10 mouse cellular contexts compared by ENCODE assay signal in the genomic region with DNA sequence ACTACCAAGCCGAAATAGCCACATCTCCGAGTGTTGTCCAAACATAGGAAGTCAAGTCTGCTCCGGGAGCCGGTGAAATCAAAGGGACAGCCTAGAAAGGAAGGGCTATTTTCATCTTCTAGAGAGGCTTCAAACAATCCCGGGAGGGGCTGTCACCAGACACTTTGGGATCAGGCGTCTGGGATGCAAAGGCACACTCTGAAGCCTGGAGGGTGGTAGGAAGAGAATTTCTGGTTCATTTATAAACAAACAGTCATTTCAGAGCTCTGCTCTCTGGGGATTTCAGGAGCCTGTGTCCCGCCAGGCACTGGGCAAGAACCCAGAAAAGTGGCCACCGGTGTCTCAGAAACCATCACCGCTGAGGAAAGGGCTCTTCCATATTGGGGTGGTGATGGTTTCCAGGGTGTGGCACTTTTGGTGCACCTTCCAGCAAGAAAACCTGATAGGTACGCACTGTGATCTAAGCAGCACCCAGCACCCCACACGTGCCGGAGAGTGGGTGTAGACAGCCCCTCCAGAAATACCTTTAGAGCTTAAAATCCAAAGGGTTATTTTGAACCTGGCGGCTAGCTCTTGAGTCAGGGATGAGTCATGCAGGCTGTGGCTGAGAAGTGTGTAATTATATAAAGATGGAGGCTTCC. TPM values are rescaled to one million over a fixed set of nuclear protein-coding genes. Genes with fewer than 3 reads are reported as not detected.
DNase-seq lines count a peak whose midpoint lies in the region; ATAC-seq and TF ChIP-seq lines count a peak whose summit lies in the region.
"Had no signal": no experiment of that assay in that cellular context is flagged by ENCODE, and none has a peak within 500 bp of the region (broad histone marks: within the 10 kb centered on the region; RNA-seq: fewer than 3 reads in every experiment).

No protein-coding gene starts in this region.

- intact Hi-C loops in gastrocnemius, adult 2 months (cut with DNase I), result no loop called here

- H3K9ac ChIP-seq in heart, postnatal 0 days (replicated peaks; ENCODE audit: low read depth, low read length), result no peak overlapping the region
- no peak overlapping the region for H3K9ac ChIP-seq in lung, embryonic 15.5 days
- H3K9ac ChIP-seq in liver, embryonic 12.5 days, result no peak overlapping the region

- no peak overlapping the region for H3K4me2 ChIP-seq in heart, postnatal 0 days (ENCODE audit: low read depth, low read length)
- H3K4me2 ChIP-seq in lung, embryonic 15.5 days, result no peak overlapping the region
- no peak overlapping the region for H3K4me2 ChIP-seq in liver, embryonic 12.5 days

- DNase-seq in gastrocnemius, adult 2 months, result no peak
- no peak for DNase-seq in gastrocnemius, postnatal 10 days
- peak; percentile 76 for DNase-seq in 3134 (ENCODE audit: extremely low read depth, insufficient read length, low spot score)
- DNase-seq in heart, postnatal 0 days (ENCODE audit: low spot score), result peak; percentile 44
- DNase-seq in urinary bladder, postnatal 4 days (ENCODE audit: low spot score in 2 of 2), result no peak
- DNase-seq: gastrocnemius, postnatal 36 days had no signal

- no peak for TF ChIP-seq CTCF in gastrocnemius, adult 2 months (IDR thresholded peaks at IDR 0.05)
- TF ChIP-seq CTCF in heart, postnatal 0 days (IDR thresholded peaks at IDR 0.05; ENCODE audit: low read depth), result no peak

- H3K4me3 ChIP-seq in gastrocnemius, adult 2 months, result no peak overlapping the region
- no peak overlapping the region for H3K4me3 ChIP-seq in heart, postnatal 0 days (ENCODE audit: low read depth, low read length)
- no peak overlapping the region for H3K4me3 ChIP-seq in lung, embryonic 15.5 days
- no peak overlapping the region for H3K4me3 ChIP-seq in liver, embryonic 12.5 days

- H3K9me3 ChIP-seq in heart, postnatal 0 days (replicated peaks; ENCODE audit: control insufficient read depth, low read length), result no peaks in the 10 kb centered on the region
- H3K9me3 ChIP-seq in lung, embryonic 15.5 days, result no peaks in the 10 kb centered on the region
- H3K9me3 ChIP-seq in liver, embryonic 12.5 days (replicated peaks), result no peaks in the 10 kb centered on the region

- TF ChIP-seq EP300 in heart, postnatal 0 days (IDR thresholded peaks at IDR 0.05; ENCODE audit: low read depth), result no peak

- no peaks in the 10 kb centered on the region for H3K36me3 ChIP-seq in heart, postnatal 0 days (replicated peaks; ENCODE audit: control insufficient read depth, insufficient read depth, low read length)
- no peaks in the 10 kb centered on the region for H3K36me3 ChIP-seq in lung, embryonic 15.5 days
- no peaks in the 10 kb centered on the region for H3K36me3 ChIP-seq in liver, embryonic 12.5 days

- peaks cover 32% of the 10 kb centered on the region for H3K4me1 ChIP-seq in heart, postnatal 0 days (ENCODE audit: control insufficient read depth, insufficient read depth)
- H3K4me1 ChIP-seq in lung, embryonic 15.5 days, result peaks cover 37% of the 10 kb centered on the region
- peaks cover 11% of the 10 kb centered on the region; the same call in 1 of the 2 replicates for H3K4me1 ChIP-seq in liver, embryonic 12.5 days

- H3K27ac ChIP-seq in gastrocnemius, adult 2 months, result peak overlapping the region; percentile 68
- H3K27ac ChIP-seq in heart, postnatal 0 days (ENCODE audit: low read depth), result 0 out of 2 replicates have a peak overlapping the region, but pooled peaks have one; percentile 40
- peak overlapping the region; percentile 75 for H3K27ac ChIP-seq in lung, embryonic 15.5 days
- no peak overlapping the region for H3K27ac ChIP-seq in liver, embryonic 12.5 days

- no peaks in the 10 kb centered on the region for H3K27me3 ChIP-seq in heart, postnatal 0 days (ENCODE audit: control insufficient read depth, insufficient read depth, low read length)
- H3K27me3 ChIP-seq in lung, embryonic 15.5 days, result no peaks in the 10 kb centered on the region
- peaks cover 13% of the 10 kb centered on the region for H3K27me3 ChIP-seq in liver, embryonic 12.5 days (replicated peaks)

- peak; percentile 29; the same call in 1 of the 2 replicates for ATAC-seq in heart, postnatal 0 days (ENCODE audit: insufficient read depth, low read depth)
- ATAC-seq in lung, embryonic 15.5 days (ENCODE audit: borderline replicate concordance, extremely low read depth, low FRiP score, low TSS enrichment), result peak; percentile 58
- ATAC-seq in megakaryocyte progenitor cell, adult 5-6 weeks (replicated peaks; ENCODE audit: poor library complexity), result no peak
- ATAC-seq in liver, embryonic 12.5 days, result no peak

- 16% methylated on average over 13 of the region's 13 CpGs for WGBS in heart, postnatal 0 days
- WGBS in lung, embryonic 15.5 days, result 28% methylated on average over 13 of the region's 13 CpGs
- WGBS in liver, embryonic 12.5 days (ENCODE audit: insufficient replicate concordance), result 43% methylated on average over 13 of the region's 13 CpGs

RNA-seq across cellular contexts. Expression of gene Adamtsl2, which starts 17.3 kb away (rescaled TPM):
- total RNA-seq in gastrocnemius, adult 2 months (2021), result 1 to 10 TPM; 2.9 to 9.8 TPM
- 1 to 10 TPM; 3.1 to 4.8 TPM for total RNA-seq in gastrocnemius, postnatal 10 days (2021)
- 17.7 and 21.9 TPM in 2 replicates for total RNA-seq in heart, postnatal 0 days (2014; rRNA removed; ENCODE audit: low replicate concordance)
- polyA plus RNA-seq in heart, postnatal 0 days (2015; fragmentation: Nextera tagmentation; extraction: Ambion mirVana), result 7.2 and 7.7 TPM in 2 replicates
- polyA plus RNA-seq in lung, embryonic 15.5 days (2015; fragmentation: Nextera tagmentation; extraction: Ambion mirVana), result 20.5 and 27.4 TPM in 2 replicates
- not detected in 2 replicates for total RNA-seq in megakaryocyte progenitor cell, adult 5-6 weeks (2015)
- total RNA-seq in megakaryocyte progenitor cell, adult 5-6 weeks (2017), result not detected in 2 replicates
- polyA plus RNA-seq in liver, embryonic 12.5 days (2016; fragmentation: Nextera tagmentation; extraction: Ambion mirVana), result 0.77 and 1.3 TPM in 2 replicates

RNA-seq across cellular contexts. Expression of gene Mymk, which starts 24.5 kb away (rescaled TPM):
- under 1 TPM in 1 of 2 experiments, not detected in 1; 0.36 TPM for total RNA-seq in gastrocnemius, adult 2 months (2021)
- 10 to 100 TPM; 51.6 to 58.5 TPM for total RNA-seq in gastrocnemius, postnatal 10 days (2021)
- not detected in 2 replicates for total RNA-seq in heart, postnatal 0 days (2014; rRNA removed; ENCODE audit: low replicate concordance)
- polyA plus RNA-seq in heart, postnatal 0 days (2015; fragmentation: Nextera tagmentation; extraction: Ambion mirVana), result 0.08 and 0.10 TPM in 2 replicates
- 0.49 and 0.76 TPM in 2 replicates for polyA plus RNA-seq in lung, embryonic 15.5 days (2015; fragmentation: Nextera tagmentation; extraction: Ambion mirVana)
- not detected in 2 replicates for total RNA-seq in megakaryocyte progenitor cell, adult 5-6 weeks (2015)
- total RNA-seq in megakaryocyte progenitor cell, adult 5-6 weeks (2017), result not detected in 2 replicates
- polyA plus RNA-seq in liver, embryonic 12.5 days (2016; fragmentation: Nextera tagmentation; extraction: Ambion mirVana), result 0.14 and 0.90 TPM in 2 replicates

RNA-seq across cellular contexts. Expression of gene Fam163b, which starts 45.8 kb away (rescaled TPM):
- total RNA-seq in gastrocnemius, adult 2 months (2021), result not detected
- under 1 TPM; 0.33 to 0.36 TPM for total RNA-seq in gastrocnemius, postnatal 10 days (2021)
- 0.23 and 0.93 TPM in 2 replicates for total RNA-seq in heart, postnatal 0 days (2014; rRNA removed; ENCODE audit: low replicate concordance)
- 0.36 and 0.40 TPM in 2 replicates for polyA plus RNA-seq in heart, postnatal 0 days (2015; fragmentation: Nextera tagmentation; extraction: Ambion mirVana)
- polyA plus RNA-seq in lung, embryonic 15.5 days (2015; fragmentation: Nextera tagmentation; extraction: Ambion mirVana), result 0.69 and 0.70 TPM in 2 replicates
- not detected in 2 replicates for total RNA-seq in megakaryocyte progenitor cell, adult 5-6 weeks (2015)
- not detected in 2 replicates for total RNA-seq in megakaryocyte progenitor cell, adult 5-6 weeks (2017)
- 0.08 TPM in 1 of 2 replicates, not detected in the other for polyA plus RNA-seq in liver, embryonic 12.5 days (2016; fragmentation: Nextera tagmentation; extraction: Ambion mirVana)
- total RNA-seq: gastrocnemius, postnatal 36 days had no signal
- polyA plus RNA-seq: liver, embryonic 16.5 days had no signal

Comparison
In these comparisons a context has a peak if more than half of its experiments do, and no peak if none do; other contexts are left out.
1. RNA of gene Mymk, which starts 24.5 kb away (total RNA-seq): 51.6 to 58.5 TPM in gastrocnemius, postnatal 10 days; 0.36 TPM in gastrocnemius, adult 2 months, not detected in heart, postnatal 0 days and not detected in megakaryocyte progenitor cell, adult 5-6 weeks; every median in the first group is over 10 times any median in the second.
2. DNase-seq: peak in 3134 (single experiment) and heart, postnatal 0 days (single experiment); none in gastrocnemius, adult 2 months (single experiment), gastrocnemius, postnatal 10 days (single experiment) and urinary bladder, postnatal 4 days (0 of 2).
3. ATAC-seq: peak in heart, postnatal 0 days (single experiment) and lung, embryonic 15.5 days (single experiment); none in megakaryocyte progenitor cell, adult 5-6 weeks (single experiment) and liver, embryonic 12.5 days (single experiment).